ENCODE assay signal across 8 mouse cellular contexts in genomic region chr11:100702906-100703305, GRCm38 (mm10). TPM values are rescaled to one million over a fixed set of nuclear protein-coding genes. Genes with fewer than 3 reads are reported as not detected.
DNase-seq lines count a peak whose midpoint lies in the region; ATAC-seq and TF ChIP-seq lines count a peak whose summit lies in the region.

No protein-coding gene starts in this region.

- TF ChIP-seq EP300 in MEL (IDR thresholded peaks at IDR 0.05; ENCODE audit: low read depth in 1 of 2, low read length in 2 of 2) = no peak
- no peak for TF ChIP-seq EP300 in liver, embryonic 14.5 days (IDR thresholded peaks at IDR 0.05; ENCODE audit: low read depth)

- peak overlapping the region; percentile 6; the same call in 1 of the 2 replicates for H3K4me2 ChIP-seq in kidney, embryonic 14.5 days (replicated peaks; ENCODE audit: low read depth, low read length)
- peak overlapping the region; percentile 53 for H3K4me2 ChIP-seq in liver, embryonic 14.5 days (ENCODE audit: low read depth)

- TF ChIP-seq CTCF in MEL (IDR thresholded peaks at IDR 0.05 in 2 of 3, conservative IDR thresholded peaks at IDR 0.05 in 1 of 3; ENCODE audit: control insufficient read depth in 1 of 3, insufficient read depth in 1 of 3, low read depth in 2 of 3, low read length in 3 of 3, poor library complexity in 1 of 3, severe bottlenecking in 1 of 3) = no peak
- no peak for TF ChIP-seq CTCF in liver, embryonic 14.5 days (IDR thresholded peaks at IDR 0.05; ENCODE audit: low read depth)

- peak in 1 of 2 experiments; percentile 26; a peak in 1 of 4 replicates for TF ChIP-seq POLR2A in MEL (IDR thresholded peaks at IDR 0.05; ENCODE audit: control insufficient read depth in 1 of 2, insufficient read depth in 1 of 2, low read depth in 1 of 2, low read length in 2 of 2, poor library complexity in 1 of 2)

- no peak overlapping the region for H3K27ac ChIP-seq in kidney, embryonic 14.5 days (ENCODE audit: low read depth, low read length)
- peak overlapping the region; percentile 63 for H3K27ac ChIP-seq in MEL (ENCODE audit: control insufficient read depth, low read depth, low read length)
- no peak overlapping the region for H3K27ac ChIP-seq in liver, embryonic 14.5 days

- no peak overlapping the region for H3K4me3 ChIP-seq in kidney, embryonic 14.5 days (ENCODE audit: low read length)
- H3K4me3 ChIP-seq in MEL (ENCODE audit: control insufficient read depth in 1 of 2, insufficient read depth in 1 of 2, low read depth in 2 of 2, low read length in 2 of 2) = peak overlapping the region; percentile 73 to 92
- peak overlapping the region; percentile 19 to 40 for H3K4me3 ChIP-seq in liver, embryonic 14.5 days (ENCODE audit: insufficient read depth in 1 of 2, low read depth in 2 of 2, low read length in 2 of 2)

- no peaks in the 10 kb centered on the region for H3K79me2 ChIP-seq in MEL (ENCODE audit: control insufficient read depth, insufficient read depth, low read length, poor library complexity)

- no peak for DNase-seq in kidney, adult 18-20 months
- DNase-seq in MEL (ENCODE audit: low read depth, low spot score) = no peak
- no peak for DNase-seq in liver, embryonic 14.5 days (ENCODE audit: low read depth in 3 of 3, low spot score in 3 of 3)
- DNase-seq in urinary bladder, postnatal 10 days (ENCODE audit: low spot score) = no peak
- DNase-seq in adrenal gland, postnatal 25 days = no peak
- no peak for DNase-seq in cerebellum, adult 11-12 months

- no peaks in the 10 kb centered on the region for H3K27me3 ChIP-seq in kidney, embryonic 14.5 days (ENCODE audit: control insufficient read depth, insufficient read depth, low read length)
- no peaks in the 10 kb centered on the region for H3K27me3 ChIP-seq in MEL (ENCODE audit: control insufficient read depth in 1 of 2, insufficient read depth in 2 of 2, low read length in 2 of 2)
- no peaks in the 10 kb centered on the region for H3K27me3 ChIP-seq in liver, embryonic 14.5 days (ENCODE audit: control insufficient read depth, insufficient read depth, low read length)

- H3K9ac ChIP-seq in kidney, embryonic 14.5 days (ENCODE audit: low read depth, low read length) = no peak overlapping the region
- peak overlapping the region; percentile 74 for H3K9ac ChIP-seq in MEL (ENCODE audit: control insufficient read depth, low read depth, low read length, poor library complexity, severe bottlenecking)
- no peak overlapping the region; the same call in 1 of the 2 replicates for H3K9ac ChIP-seq in liver, embryonic 14.5 days (replicated peaks)

- WGBS in kidney, embryonic 14.5 days = 45% methylated on average over 7 of the region's 7 CpGs
- 29% methylated on average over 7 of the region's 7 CpGs for WGBS in liver, embryonic 14.5 days (ENCODE audit: insufficient replicate concordance)

- peaks cover 5% of the 10 kb centered on the region; the same call in 1 of the 2 replicates for H3K4me1 ChIP-seq in kidney, embryonic 14.5 days (ENCODE audit: control insufficient read depth, insufficient read depth, low read length)
- H3K4me1 ChIP-seq in MEL (ENCODE audit: control insufficient read depth in 1 of 2, insufficient read depth in 2 of 2, low read length in 2 of 2) = peaks cover 3 to 7% of the 10 kb centered on the region in 2 experiments; a peak in 3 of 4 replicates
- H3K4me1 ChIP-seq in liver, embryonic 14.5 days (replicated peaks; ENCODE audit: control insufficient read depth in 2 of 2, insufficient read depth in 2 of 2, low read length in 1 of 2) = peaks cover 3 to 10% of the 10 kb centered on the region in 2 experiments; a peak in 2 of 4 replicates

- H3K36me3 ChIP-seq in kidney, embryonic 14.5 days (ENCODE audit: control insufficient read depth, insufficient read depth, low read length) = peaks cover 35% of the 10 kb centered on the region
- peaks cover 0 to 12% of the 10 kb centered on the region in 2 experiments; a peak in 3 of 4 replicates for H3K36me3 ChIP-seq in MEL (ENCODE audit: control insufficient read depth in 1 of 2, insufficient read depth in 2 of 2, low read length in 2 of 2)
- H3K36me3 ChIP-seq in liver, embryonic 14.5 days (replicated peaks; ENCODE audit: control insufficient read depth, insufficient read depth, low read depth) = peaks cover 3% of the 10 kb centered on the region

- ATAC-seq in kidney, embryonic 14.5 days (ENCODE audit: low FRiP score, low TSS enrichment) = no peak
- ATAC-seq in erythroblast, adult 5-6 weeks (replicated peaks; ENCODE audit: low FRiP score, poor library complexity, severe bottlenecking) = peak; percentile 55
- 0 out of 2 replicates have a peak, but pooled peaks have one; percentile 4 for ATAC-seq in liver, embryonic 14.5 days (ENCODE audit: insufficient read depth)

- no peak for TF ChIP-seq RAD21 in MEL (IDR thresholded peaks at IDR 0.05; ENCODE audit: low read depth, low read length)

- H3K9me3 ChIP-seq in kidney, embryonic 14.5 days (ENCODE audit: control insufficient read depth, low read length) = no peaks in the 10 kb centered on the region
- no peaks in the 10 kb centered on the region for H3K9me3 ChIP-seq in MEL (replicated peaks; ENCODE audit: insufficient read depth, low read length)
- no peaks in the 10 kb centered on the region for H3K9me3 ChIP-seq in liver, embryonic 14.5 days (ENCODE audit: control insufficient read depth, low read length)

TF ChIP-seq in MEL, 35 proteins besides CTCF, POLR2A, EP300 and RAD21 (continues in another document):
- TF ChIP-seq ZKSCAN1 (IDR thresholded peaks at IDR 0.05; ENCODE audit: low read depth, low read length) = no peak
- no peak for TF ChIP-seq MYC (IDR thresholded peaks at IDR 0.05; ENCODE audit: low read depth, low read length)
- no peak for TF ChIP-seq E2F4 (IDR thresholded peaks at IDR 0.05; ENCODE audit: borderline replicate concordance, low read depth, low read length)
- no peak for TF ChIP-seq RCOR1 (IDR thresholded peaks at IDR 0.05; ENCODE audit: low read depth, low read length)
- TF ChIP-seq POLR2AphosphoS2 (IDR thresholded peaks at IDR 0.05; ENCODE audit: low read length) = no peak

RNA-seq across cellular contexts. Expression of gene Dhx58, which starts 1.2 kb away (rescaled TPM):
- polyA plus RNA-seq in kidney, embryonic 14.5 days (2014; fragmentation: Nextera tagmentation; extraction: Ambion mirVana) = 3.2 TPM in 2 replicates
- total RNA-seq in MEL (2012; rRNA removed) = 2.9 and 3.6 TPM in 2 replicates
- polyA plus RNA-seq in MEL (2012; ENCODE audit: insufficient read depth in 1 of 2, insufficient read length in 2 of 2, low read depth in 1 of 2, low replicate concordance in 2 of 2, missing spikeins in 1 of 2) = 1 to 10 TPM in 1 of 2 experiments, not detected in 1; 3.9 TPM
- total RNA-seq in erythroblast, adult 5-6 weeks (2015; ENCODE audit: low replicate concordance) = 8.4 and 14.0 TPM in 2 replicates
- 8.8 and 22.0 TPM in 2 replicates for total RNA-seq in erythroblast, adult 5-6 weeks (2017; ENCODE audit: low replicate concordance)
- polyA plus RNA-seq in liver, embryonic 14.5 days (2012; rRNA removed) = 1.5 and 1.6 TPM in 2 replicates
- 1.3 and 1.7 TPM in 2 replicates for polyA plus RNA-seq in liver, embryonic 14.5 days (2014; fragmentation: Nextera tagmentation; extraction: Ambion mirVana)
- total RNA-seq in adrenal gland, postnatal 25 days (2021) = 47.4 and 63.8 TPM in 2 replicates

RNA-seq across cellular contexts. Expression of gene Kat2a, which starts 9.4 kb away (rescaled TPM):
- 44.3 and 74.5 TPM in 2 replicates for polyA plus RNA-seq in kidney, embryonic 14.5 days (2014; fragmentation: Nextera tagmentation; extraction: Ambion mirVana)
- total RNA-seq in MEL (2012; rRNA removed) = 57.9 and 59.6 TPM in 2 replicates
- 100 to 1,000 TPM in 1 of 2 experiments, 10 to 100 TPM in 1; 63.7 to 143 TPM for polyA plus RNA-seq in MEL (2012; ENCODE audit: insufficient read depth in 1 of 2, insufficient read length in 2 of 2, low read depth in 1 of 2, low replicate concordance in 2 of 2, missing spikeins in 1 of 2)
- 6.0 and 10.9 TPM in 2 replicates for total RNA-seq in erythroblast, adult 5-6 weeks (2015; ENCODE audit: low replicate concordance)
- total RNA-seq in erythroblast, adult 5-6 weeks (2017; ENCODE audit: low replicate concordance) = 3.1 and 6.6 TPM in 2 replicates
- polyA plus RNA-seq in liver, embryonic 14.5 days (2012; rRNA removed) = 13.0 and 13.8 TPM in 2 replicates
- polyA plus RNA-seq in liver, embryonic 14.5 days (2014; fragmentation: Nextera tagmentation; extraction: Ambion mirVana) = 12.7 and 14.6 TPM in 2 replicates
- 52.2 and 53.5 TPM in 2 replicates for total RNA-seq in adrenal gland, postnatal 25 days (2021)

RNA-seq across cellular contexts. Expression of gene Zfp385c, which starts 10.7 kb away (rescaled TPM):
- 0.40 and 0.50 TPM in 2 replicates for polyA plus RNA-seq in kidney, embryonic 14.5 days (2014; fragmentation: Nextera tagmentation; extraction: Ambion mirVana)
- 0.12 TPM in 1 of 2 replicates, not detected in the other for total RNA-seq in MEL (2012; rRNA removed)
- polyA plus RNA-seq in MEL (2012; ENCODE audit: insufficient read depth in 1 of 2, insufficient read length in 2 of 2, low read depth in 1 of 2, low replicate concordance in 2 of 2, missing spikeins in 1 of 2) = under 1 TPM in 1 of 2 experiments, not detected in 1; 0.15 TPM
- 0.63 TPM in 1 of 2 replicates, not detected in the other for total RNA-seq in erythroblast, adult 5-6 weeks (2015; ENCODE audit: low replicate concordance)
- total RNA-seq in erythroblast, adult 5-6 weeks (2017; ENCODE audit: low replicate concordance) = not detected in 2 replicates
- polyA plus RNA-seq in liver, embryonic 14.5 days (2012; rRNA removed) = not detected in 2 replicates
- polyA plus RNA-seq in liver, embryonic 14.5 days (2014; fragmentation: Nextera tagmentation; extraction: Ambion mirVana) = not detected in 2 replicates
- total RNA-seq in adrenal gland, postnatal 25 days (2021) = 0.43 TPM in 1 of 2 replicates, not detected in the other

RNA-seq across cellular contexts. Expression of gene Hspb9, which starts 10.7 kb away (rescaled TPM):
- 0.47 TPM in 1 of 2 replicates, not detected in the other for polyA plus RNA-seq in kidney, embryonic 14.5 days (2014; fragmentation: Nextera tagmentation; extraction: Ambion mirVana)
- total RNA-seq in MEL (2012; rRNA removed) = 0.49 and 0.73 TPM in 2 replicates
- 1 to 10 TPM in 1 of 2 experiments, not detected in 1; 2.1 TPM for polyA plus RNA-seq in MEL (2012; ENCODE audit: insufficient read depth in 1 of 2, insufficient read length in 2 of 2, low read depth in 1 of 2, low replicate concordance in 2 of 2, missing spikeins in 1 of 2)
- not detected in 2 replicates for total RNA-seq in erythroblast, adult 5-6 weeks (2015; ENCODE audit: low replicate concordance)
- total RNA-seq in erythroblast, adult 5-6 weeks (2017; ENCODE audit: low replicate concordance) = not detected in 2 replicates
- not detected in 2 replicates for polyA plus RNA-seq in liver, embryonic 14.5 days (2012; rRNA removed)
- 0.14 TPM in 1 of 2 replicates, not detected in the other for polyA plus RNA-seq in liver, embryonic 14.5 days (2014; fragmentation: Nextera tagmentation; extraction: Ambion mirVana)
- not detected in 2 replicates for total RNA-seq in adrenal gland, postnatal 25 days (2021)

RNA-seq across cellular contexts. Expression of gene Rab5c, which starts 35.1 kb away (rescaled TPM):
- polyA plus RNA-seq in kidney, embryonic 14.5 days (2014; fragmentation: Nextera tagmentation; extraction: Ambion mirVana) = 46.8 and 92.8 TPM in 2 replicates
- 233 and 263 TPM in 2 replicates for total RNA-seq in MEL (2012; rRNA removed)
- polyA plus RNA-seq in MEL (2012; ENCODE audit: insufficient read depth in 1 of 2, insufficient read length in 2 of 2, low read depth in 1 of 2, low replicate concordance in 2 of 2, missing spikeins in 1 of 2) = 100 to 1,000 TPM in 1 of 2 experiments, not detected in 1; 249 TPM
- total RNA-seq in erythroblast, adult 5-6 weeks (2015; ENCODE audit: low replicate concordance) = 61.4 and 79.7 TPM in 2 replicates
- total RNA-seq in erythroblast, adult 5-6 weeks (2017; ENCODE audit: low replicate concordance) = 52.2 and 70.8 TPM in 2 replicates
- 109 and 127 TPM in 2 replicates for polyA plus RNA-seq in liver, embryonic 14.5 days (2012; rRNA removed)
- polyA plus RNA-seq in liver, embryonic 14.5 days (2014; fragmentation: Nextera tagmentation; extraction: Ambion mirVana) = 57.4 and 59.9 TPM in 2 replicates
- 160 and 171 TPM in 2 replicates for total RNA-seq in adrenal gland, postnatal 25 days (2021)
